Mouse (Mus musculus): ENCODE measurements around the gene Abcg3.
"Not testable (repeated sequence)": the region's sequence is repeated elsewhere in the genome, so short reads cannot be mapped to it uniquely, and the experiment has no call there.

Abcg3 gene

DNA sequence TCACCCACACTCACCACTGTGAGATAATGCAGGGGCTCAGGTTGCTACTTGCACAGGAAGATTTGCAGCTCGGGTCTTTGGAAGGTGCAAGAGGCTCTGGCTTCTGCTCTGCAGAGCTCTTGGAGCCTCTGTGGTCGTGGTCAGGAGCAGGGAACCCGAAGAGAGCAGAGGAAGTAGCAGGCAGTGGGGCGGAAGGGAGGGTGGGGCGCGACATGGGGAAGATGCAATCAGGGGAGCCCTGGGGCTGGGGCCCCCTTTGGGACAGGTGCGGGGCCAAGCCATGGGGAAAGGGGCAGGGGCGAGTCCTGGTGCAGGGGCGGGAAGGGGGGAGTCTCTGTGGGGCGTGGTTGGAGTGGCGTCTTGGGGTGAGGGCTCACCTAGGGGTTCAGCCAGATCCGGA lies at the start of gene Abcg3:
Gene Abcg3, minus strand, starts transcription at position 184 of the 400 bp plus-strand sequence.
- DNase-seq (ENCODE audit: low read depth), result no peak

DNA sequence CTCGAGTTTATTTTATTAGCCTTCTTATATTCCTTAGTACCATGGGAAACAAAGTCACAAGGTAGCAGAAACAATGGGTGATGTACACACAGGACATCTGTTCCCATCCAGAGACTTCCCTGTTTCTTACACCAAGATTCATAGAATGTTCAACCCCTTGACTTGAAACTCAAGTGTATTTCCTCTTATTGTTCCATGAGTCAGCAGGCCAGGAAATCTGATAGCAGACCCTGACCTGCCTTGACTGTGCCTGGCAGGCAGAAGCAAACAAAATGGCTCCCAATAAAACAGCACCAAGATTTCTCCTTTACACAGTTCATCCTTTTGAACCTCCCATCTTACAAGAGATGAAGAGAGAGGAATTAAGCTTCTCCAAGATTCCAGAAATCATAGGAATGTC lies 30.0 kb upstream of the Abcg3 start:
- no peak for DNase-seq (ENCODE audit: low read depth)

DNA sequence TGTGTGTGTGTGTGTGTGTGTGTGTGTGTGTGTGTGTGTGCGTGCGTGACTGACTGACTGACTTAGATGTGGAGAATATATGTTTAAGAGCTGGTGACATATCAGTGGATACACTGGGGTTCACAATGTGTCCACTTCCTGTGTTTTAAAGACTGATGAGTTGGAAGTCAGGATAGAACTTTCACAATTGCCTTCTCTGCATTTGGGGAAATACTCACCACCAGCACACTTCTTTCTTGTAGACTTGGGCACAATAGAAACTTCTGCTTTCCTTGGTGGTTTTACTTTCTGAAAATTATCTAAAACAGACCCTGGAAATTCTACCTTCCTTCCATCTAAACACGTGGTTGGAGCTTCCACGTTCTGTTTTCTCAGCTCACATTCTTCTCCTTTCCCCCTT lies 29.1 kb upstream of the Abcg3 start:
- no peak for DNase-seq (ENCODE audit: low read depth)

DNA sequence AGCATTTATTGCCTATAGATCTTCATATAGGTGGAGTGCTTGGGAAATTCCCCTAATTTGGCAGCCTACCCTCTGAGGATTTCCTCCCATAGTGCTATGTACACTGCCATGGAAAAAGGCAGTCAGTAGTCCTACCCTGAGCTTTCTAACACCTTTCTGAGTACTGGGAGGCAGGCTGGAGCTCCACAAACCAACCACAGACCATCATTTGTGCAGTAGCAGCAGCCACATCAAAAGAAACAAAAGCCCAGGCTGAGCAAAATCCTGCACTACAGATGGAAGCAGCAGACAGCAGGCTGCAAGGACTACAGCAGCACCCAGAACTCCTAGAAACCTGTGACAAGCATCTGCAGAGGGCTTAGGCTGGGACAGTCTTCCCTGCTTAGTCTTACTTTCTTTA lies 27.9 kb upstream of the Abcg3 start:
- no peak for DNase-seq (ENCODE audit: low read depth)

DNA sequence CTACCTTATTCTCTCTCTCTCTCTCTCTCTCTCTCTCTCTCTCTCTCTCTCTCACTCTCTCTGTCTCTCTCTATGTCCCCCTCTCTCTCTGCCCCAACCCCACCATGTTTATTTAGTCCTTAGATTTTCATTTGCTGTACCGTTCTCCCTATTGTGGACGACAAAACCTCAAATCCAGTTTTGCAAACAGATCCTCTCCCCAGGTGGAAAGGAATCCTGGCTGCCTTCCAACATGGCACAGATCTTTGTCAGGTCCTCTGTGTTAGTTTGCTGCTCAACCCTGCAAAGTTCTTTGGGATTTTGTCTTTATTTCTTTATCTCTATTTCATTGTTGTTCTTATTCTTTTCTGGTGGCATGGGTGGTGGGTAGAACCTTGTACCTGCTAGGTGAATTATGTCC lies 6.9 kb upstream of the Abcg3 start:
- DNase-seq (ENCODE audit: low read depth), result no peak

DNA sequence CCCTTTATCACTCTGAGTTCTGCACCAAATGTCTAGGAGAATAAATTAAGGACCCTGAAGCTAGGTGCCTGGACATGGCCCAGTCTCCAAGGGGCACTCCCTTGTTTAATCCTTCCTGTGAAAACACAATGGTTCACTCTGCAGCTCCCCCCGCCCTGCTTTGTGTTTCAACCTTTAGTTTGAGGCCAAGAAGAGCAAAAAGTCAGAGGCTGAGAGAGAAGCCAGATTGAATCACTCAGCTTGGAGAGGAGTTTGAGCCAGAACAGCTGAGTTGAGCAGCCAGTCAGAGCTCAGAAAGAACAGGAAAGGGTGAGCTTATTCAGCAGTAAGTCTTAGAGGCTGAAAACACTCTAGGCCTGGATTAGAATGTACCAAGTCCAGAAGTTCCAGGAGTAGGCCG lies 5.5 kb upstream of the Abcg3 start:
- no peak for DNase-seq (ENCODE audit: low read depth)

DNA sequence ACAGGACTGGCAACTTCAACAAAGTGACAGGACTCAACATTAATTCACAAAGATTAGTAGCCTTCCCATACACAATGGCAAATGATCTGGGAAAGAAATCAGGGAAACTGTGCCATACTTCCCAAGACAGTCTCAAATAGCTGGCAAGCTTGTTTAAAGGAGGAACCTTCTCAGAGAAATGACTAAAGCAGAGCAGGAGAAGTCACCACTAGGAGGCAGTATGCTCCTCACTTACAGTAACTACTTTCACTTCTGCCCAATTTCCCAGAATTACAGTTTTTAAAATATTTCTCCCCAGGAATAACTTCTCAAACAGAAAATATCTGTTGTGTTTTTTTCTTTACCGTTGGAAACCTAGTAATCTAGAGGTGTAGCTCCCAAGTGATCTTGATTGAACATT lies 4.2 kb upstream of the Abcg3 start:
- no peak for DNase-seq (ENCODE audit: low read depth)

DNA sequence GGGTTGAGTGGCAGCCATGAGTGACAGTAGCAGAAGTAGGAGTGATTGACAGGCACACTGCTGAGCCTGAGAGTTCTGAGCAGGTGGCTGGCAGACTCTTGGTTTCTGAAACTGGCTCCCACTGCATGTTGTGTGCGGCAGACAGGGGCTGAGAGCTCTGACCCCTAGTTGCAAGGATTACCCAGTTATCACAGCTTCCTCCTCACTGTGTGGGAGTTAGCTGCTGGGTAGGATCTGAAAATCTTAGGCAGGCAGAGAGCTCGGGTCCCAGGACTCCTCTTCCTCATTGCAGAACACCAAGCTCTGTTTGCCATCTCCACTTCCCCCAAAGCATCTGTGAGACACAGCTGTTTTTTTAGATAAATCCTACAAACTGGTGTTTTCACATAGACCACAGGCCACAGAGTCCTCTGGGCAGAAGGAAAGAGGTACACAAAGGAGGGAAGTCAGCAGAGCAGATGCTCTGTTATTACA lies 3.4 kb downstream of the Abcg3 start:
- DNase-seq (ENCODE audit: low read depth), result no peak

DNA sequence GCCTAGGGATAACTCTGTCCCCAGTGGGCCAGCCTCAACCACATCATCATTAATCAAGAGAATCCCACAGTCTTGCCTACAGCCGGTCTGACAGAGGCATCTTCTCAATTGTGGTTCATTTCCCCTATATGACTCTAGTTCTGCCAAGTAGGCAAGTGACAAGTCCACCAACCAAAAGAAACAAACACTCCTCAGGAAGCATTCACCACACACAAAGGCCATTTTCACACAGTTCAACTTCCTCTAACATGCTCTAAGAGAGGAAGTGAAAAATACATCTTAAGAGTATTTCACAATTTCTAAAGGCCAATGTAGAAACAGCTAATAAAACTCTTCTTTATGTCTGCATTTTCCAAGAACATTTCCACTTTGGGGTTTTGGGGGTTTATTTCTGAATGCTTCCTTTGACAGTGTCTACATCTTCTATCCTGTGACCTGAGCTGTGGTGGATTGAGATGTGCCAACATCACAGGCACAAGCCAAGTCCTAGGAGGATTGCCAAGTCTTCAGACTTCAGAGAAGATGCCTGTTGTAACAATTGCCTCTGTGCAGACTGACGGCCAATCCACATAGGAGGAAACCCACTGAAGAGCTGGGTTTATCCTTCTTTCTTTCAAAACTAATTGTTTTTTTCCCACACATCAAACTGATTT lies 24.3 kb downstream of the Abcg3 start:
- DNase-seq (ENCODE audit: low read depth), result no peak

DNA sequence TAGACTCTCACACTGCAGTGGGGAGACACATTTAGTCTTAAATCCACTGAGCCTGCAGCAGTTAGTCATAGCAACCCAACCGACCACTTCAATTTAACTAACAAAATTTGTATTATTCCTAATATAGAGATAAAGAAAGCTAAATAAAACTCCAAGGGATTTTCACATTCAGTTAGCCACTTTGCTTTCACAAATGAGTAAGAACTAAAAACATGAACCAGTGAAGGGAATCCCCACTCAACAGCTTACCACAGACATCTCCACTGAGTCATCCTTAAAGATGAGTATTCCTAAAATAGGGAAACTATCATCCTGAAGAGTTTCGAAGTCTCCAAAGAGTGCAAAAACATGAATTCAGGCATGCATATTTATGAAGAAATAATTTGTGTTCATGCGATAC lies 27.3 kb downstream of the Abcg3 start:
- DNase-seq (ENCODE audit: low read depth), result no peak

DNA sequence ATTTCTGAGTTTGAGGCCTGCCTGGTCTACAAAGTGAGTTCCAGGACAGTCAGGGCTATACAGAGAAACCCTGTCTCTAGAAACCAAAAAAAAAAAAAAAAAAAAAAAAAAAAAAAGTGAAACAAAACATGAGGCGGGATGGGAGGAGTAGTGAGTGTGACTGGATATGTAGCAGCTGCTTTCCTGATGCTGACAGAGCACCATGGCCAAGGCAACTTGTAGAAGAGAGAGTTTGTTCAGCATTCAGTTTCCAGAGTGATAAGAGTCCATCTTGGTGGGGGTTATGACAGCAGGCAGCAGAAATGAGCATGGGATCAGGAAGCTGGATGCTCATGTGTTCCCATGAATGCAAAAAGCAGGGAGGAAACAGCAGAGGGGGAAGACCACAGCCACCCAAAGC lies 35.6 kb downstream of the Abcg3 start:
- no peak for DNase-seq (ENCODE audit: low read depth)

DNA sequence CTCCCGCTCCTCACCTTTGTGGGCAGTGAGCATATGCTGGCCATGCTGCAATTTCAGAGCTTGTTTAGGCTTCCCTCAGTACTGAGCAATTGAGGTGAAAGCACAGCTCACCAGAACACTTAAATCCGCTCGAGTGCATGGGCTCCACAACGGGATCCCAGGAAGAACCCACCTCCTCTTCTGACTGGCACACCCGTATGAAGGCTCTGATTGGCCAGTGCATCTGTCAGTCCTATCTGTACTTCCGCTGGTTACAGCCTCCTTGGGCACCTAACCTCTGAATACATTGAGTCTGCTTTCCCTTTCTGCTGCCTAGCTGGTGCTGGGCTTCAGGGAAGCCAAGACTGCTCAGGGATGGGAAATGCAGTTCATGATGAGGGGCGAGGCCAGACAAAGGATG lies 48.4 kb downstream of the Abcg3 start:
- DNase-seq (ENCODE audit: low read depth), result no peak

DNA sequence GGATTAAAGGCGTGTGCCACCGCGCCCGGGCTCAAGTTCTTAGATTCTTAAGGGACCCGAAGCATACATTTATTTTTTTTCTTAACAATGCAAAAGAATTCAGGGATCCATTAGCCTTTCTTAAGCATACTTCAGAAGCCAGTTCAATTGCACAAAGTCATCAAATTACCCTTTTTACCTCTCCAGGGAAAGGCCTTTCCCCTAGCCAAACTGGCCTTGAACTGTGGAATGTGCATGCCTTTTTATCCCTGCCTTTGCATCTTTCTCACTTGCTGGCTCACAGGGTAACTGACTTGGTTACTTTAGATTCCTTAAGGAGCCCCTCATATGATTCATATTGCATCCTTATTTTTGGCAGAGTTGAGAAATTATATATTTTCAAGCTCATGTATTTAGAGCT lies 76.0 kb downstream of the Abcg3 start:
- DNase-seq (ENCODE audit: low read depth), result not testable (repeated sequence)
